Mouse (Mus musculus) ovary, adult 18-20 months (tissue): ENCODE measurements around the gene Maml2.
"Not testable (repeated sequence)": the region's sequence is repeated elsewhere in the genome, so short reads cannot be mapped to it uniquely, and the experiment has no call there.

Experiments
- DNase-seq: peaks from one replicate; pipeline ENCODE4 v3.0.0; 2022; ENCODE audit warnings: low spot score, mixed read lengths

The Maml2 gene

DNA sequence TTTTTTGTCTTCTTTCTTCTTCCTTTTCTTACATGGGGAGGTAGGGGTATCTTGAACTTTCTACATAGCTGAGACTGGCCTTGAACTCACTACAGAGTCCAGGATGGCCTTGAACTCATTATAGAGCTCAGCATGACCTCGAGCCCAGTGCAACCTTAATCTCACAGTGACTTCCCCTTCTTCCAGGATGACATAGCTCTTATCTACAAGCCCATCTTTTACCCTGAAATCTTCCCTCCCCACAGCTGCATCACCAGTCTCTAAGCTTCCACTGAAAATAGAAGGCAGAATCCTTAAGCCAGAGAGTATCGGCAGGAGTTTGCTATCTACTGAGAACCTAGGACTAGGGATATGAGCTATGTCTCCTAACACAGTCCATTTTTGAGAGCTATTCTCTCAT is 375.5 kb downstream of the Maml2 start:
- no peak for DNase-seq

DNA sequence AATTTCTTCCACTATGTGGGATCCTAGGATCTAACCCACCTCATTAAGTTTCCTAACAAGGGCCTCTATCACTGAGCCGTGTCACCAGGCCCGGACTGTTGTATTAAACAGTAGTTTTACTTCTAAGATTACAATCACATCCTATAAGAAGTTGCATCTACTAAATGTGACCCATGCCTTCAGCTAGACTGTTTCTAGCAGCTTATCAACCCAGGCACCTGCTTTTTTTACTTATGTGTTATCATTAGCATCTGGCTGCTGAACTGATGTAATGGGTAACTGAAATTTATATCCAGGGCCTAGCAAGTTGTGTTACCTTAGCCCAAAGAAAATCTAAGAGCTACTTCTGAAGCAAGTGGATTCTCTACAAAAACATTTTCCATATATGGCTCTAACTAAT is 380.3 kb downstream of the Maml2 start:
- DNase-seq = no peak

DNA sequence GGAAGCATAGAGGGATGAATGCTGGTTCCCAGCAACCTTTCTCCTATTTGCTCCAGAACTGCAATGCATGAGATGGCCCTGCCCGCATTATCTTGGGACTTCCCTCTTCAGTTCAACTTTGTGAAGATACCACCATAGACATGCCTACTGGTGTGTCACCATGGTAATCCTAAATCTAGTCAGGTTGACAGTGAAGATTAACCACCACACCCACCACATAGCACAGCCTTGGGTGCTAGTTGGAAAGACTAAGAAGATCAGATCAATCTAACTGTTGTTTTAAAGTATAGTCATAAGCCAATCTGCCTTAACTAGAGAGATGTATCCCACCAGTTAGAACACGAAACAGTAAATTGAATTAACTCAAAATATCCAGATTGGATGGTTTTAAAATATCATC is 381.9 kb downstream of the Maml2 start:
- no peak for DNase-seq

DNA sequence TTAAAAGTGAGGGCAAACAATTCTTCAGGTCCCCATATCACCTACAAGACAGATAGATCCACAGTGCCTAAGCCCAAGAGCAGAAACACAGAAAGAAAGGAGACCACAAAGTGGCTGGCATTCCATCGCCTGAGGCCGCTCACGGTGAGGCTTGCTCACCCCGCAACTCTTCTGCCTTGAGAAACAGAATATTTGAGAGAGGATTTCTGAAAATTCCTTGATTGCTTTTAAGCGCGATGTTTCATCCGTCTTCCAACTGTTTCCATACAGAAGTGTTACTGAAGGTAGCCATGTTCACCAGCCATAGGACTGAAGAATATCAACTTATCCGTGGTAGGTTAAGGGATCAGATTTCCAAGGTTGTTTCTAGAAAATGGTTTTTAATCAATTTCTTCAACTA is 383.4 kb downstream of the Maml2 start:
- no peak for DNase-seq

DNA sequence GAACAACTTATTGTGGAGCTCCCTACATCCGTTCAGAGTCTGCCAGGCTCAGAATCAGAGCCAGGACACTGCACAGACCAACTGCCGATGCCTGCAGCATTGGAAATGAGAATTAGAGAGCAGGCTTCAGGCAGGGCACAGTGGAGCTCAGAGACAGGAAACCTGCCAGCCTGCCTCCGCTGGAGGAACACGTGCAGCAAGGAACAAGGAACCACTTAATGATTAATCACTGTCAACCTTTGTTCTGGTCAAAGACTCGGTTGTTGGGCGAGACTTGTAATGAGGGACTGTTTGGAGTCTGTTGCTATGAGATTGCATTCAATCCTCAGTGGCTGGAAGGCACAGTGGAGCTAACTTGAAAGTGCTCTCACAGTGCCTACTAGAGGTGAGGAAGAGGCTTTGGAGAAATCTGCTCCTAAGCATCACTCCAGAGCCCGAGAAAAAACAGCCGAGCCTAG is 383.9 kb downstream of the Maml2 start:
- DNase-seq = peak; percentile 16

DNA sequence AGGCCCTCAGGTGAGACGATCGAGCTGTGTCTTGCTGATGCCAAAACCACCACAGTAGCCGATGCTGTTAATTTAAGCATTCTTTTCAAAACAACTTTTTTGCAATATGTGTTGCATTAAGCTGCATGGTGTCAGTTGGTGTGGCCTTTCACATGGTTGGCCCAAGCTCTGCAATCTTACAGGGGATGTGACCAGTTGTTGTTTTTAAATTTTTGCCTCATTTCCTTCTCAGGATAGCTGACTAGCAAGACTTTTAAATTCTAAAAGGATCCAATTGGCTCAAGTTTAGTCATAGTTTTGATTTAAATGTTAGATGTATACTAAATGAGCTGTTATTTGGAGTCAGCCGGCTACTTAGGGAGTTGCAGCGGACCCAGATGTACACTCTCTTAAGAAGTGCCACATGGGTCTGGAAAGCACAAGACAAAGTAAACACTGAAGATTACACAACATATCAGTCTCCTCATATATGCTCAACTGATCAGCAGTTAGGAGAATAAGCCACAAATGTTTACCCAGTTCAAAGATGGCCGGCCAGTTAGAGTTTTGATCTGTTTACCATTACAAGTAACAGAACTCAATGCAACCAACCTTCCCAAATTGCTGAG is 386.7 kb downstream of the Maml2 start:
- no peak for DNase-seq

DNA sequence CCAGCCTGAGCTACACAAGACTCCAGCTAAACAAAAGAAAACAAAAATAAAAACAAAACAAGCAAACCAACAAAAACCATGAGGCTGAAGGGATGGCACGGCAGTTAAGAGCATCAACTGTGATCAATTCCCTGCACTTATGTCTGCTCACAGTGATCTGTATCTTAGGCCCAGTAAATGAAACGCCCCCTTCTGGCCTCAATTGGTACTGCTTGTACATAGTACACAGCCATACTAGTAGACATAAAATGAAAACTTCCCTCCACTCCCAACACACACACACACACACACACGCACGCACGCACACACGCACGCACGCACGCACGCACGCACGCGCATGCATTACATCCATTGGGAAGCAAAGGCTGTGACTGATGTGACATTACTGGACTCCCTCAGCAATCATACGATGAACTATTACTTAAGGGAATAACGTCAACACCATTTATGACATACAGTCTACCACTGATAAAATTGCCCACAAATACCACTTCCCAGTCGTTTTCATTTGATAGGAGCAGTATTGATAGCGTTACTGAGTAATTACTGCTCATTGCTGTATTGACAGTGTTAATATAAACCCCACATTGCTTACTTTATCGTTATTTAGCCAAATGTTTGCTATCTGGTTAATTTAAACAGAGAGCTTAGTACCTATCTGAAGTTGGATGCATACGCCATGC is 389.4 kb downstream of the Maml2 start:
- DNase-seq = no peak

DNA sequence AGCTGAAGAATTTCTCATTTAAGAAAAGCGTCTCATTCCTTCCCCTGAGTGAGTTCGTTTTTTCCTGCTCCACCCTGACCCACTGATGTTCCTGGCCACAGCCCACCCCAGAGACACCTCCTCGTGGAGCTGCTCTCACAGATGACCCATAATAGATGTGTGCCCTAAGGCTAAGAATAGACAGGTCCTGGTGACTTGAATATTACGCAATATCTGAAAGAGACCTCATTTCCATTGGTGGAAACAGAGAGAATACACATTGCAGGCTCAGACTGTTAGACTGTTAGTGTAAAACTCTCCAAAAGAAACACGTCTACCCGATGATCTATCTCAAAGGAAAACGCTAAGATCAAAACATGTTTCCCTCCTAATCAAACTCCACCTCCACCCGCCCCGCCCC is 391.2 kb downstream of the Maml2 start:
- DNase-seq = no peak

DNA sequence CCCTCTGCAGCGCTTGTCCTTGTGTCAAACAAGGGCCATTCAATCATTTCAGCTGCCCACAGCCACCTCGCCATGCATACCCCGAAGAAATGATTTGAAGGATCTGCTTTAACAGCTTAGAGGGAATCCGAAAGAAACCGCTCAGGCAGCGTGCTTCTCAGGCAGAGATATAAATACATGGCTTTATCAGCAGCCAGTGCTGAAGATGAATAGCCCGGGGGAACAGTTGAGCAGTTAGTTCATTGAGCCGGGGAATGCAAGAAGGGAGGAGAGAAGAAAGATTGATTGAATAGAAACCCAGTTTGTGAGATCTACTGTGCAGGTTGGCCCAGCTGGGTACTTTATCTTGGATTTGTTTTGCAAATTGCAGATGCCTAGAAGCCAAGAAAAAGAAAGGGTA is 392.6 kb downstream of the Maml2 start:
- no peak for DNase-seq

DNA sequence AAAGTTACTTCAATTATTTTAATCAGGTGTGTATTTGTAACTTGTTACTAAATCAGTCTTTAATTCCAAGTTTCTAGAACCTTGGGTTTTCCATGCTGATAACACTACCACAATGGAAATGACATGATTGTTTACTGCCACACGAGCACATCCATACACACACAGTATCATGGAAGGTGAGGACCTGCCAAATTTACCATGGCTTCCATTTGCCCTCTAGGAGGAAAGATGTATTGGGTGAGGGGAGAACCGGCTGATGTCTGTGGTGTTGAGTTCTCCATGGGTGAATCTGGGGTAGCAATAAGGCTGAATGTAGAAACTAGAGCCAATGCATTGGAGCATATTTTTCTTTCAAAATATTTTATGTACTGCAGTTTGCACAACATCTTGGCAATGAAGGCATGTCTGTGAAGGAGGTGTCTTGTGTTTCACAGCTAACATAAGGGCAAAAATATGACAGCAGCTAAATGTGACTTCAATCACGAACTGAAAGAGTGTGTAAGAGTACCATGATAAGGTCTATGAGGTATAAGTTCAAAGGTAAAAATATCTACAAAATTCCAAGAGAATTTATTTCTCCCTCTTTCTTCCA is 396.0 kb downstream of the Maml2 start:
- no peak for DNase-seq

DNA sequence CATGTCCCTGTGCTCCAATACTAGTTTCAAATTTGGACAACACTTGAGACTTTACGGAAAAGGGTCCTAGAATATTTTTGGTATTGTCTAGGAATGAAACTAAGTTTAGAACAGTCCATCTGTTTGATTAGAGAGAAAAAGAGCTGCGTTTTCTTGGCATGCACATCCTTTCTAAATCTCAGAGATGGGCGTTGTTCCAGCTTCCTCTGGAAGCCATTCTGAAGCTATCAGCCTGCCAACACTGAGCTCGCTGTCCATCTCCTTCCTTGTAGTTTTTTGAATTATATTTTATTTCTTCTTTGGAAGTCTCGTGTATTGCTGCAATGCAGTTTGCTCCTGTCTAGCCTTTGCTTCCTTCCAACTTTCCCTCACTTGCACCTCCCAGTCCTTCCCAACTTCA is 396.5 kb downstream of the Maml2 start:
- DNase-seq = no peak

DNA sequence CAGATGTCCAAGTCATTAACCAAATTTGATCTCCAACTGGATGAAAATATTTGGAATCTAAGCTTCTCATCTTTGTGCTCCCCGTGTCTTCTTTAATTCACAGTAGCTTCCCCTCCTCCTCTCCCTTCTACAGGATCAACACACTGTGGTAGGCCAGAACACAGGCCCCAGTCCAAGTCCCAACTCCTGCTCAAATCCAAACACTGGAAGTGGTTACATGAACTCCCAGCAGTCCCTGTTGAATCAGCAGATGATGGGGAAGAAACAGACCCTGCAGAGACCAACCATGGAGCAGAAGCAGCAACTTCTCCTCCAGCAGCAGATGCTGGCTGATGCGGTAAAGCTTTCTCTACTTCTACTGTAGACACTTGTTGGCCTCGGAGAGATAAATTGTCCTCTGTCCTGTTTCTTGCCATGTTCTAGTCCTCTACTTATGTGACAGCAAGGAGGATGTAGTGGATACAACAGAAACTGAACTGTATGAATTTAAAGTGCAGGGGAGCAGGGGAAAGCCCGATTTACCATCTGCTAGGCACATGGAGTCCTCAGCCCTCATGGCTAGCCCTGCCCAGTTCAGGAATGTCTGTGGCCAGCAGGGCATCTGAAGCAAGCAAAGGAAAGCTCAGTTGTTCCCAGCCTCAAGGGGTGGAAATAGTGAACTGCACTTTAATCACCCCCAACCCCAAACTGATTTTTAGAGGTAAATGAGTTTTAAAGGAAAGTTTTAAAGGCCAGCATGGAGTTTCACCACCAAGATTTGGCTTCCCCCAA is 399.5 kb downstream of the Maml2 start:
- no peak for DNase-seq

DNA sequence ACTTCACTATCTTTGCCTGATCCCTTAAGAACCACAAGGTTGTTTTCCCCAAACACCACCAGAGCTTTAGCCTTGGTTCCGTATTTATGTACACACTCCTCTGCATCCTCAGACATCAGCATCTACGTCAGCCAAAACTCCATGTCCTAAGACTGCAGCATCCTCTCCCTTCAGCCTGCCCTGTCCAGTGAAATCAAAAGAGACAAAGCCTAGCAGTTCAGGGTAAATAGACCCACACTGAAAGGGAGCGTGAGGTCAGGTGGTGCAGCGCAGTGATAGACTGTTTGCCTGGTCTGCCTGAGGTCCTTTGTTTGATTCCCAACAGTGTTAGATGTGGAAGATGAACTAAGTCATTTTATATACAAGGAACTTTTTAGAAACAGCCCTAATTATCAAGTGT is 400.1 kb downstream of the Maml2 start:
- DNase-seq = no peak

DNA sequence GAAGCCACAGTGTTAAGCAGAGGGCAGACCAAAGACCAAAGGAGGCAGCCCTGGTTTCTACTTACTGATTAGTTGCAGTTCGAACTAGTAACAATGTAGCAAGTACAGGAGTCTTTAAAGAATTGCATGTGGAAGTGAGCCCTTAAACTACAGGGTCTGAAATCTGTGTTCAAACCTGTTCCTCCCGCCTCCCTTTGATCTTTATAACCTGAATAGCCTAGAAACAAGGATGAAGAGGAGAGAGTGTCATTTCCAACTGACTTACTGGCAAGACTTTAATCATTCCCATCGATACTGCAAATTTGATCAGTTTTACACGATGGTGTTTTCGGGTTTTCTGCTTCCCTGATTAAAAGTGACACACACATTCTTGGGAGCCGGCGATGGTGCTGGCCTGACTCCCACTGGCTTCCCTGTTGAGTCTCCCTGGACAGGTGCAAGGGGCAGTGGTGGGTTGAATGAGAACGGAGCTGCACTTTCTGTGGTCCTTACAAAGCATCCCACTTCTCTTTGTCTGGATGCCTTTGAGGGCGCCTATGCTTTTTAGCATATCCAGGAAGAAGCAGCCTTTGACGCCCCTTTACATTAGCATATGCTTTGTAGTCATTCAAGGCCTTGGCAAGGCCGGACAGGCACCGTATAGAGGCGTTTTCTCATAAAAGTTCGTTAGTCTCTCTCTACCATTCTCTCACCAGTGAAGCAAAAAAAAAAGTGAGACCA is 401.5 kb downstream of the Maml2 start:
- no peak for DNase-seq

DNA sequence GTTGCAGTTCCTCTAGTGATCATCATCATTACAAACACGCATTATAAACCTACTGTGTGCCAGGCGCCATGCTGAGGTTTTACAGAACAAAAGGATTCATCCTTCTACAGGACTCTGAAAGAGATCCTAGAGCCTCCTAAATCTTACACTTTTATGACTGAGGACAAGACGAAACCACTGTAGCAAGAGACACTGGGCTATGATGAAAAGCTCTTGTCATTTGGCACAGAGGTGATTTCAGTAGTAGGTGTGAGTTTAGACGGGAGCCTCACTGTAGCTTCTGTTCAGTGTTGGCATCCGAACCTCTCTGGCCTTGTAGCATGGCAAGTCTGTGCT is 402.0 kb downstream of the Maml2 start:
- DNase-seq = no peak

DNA sequence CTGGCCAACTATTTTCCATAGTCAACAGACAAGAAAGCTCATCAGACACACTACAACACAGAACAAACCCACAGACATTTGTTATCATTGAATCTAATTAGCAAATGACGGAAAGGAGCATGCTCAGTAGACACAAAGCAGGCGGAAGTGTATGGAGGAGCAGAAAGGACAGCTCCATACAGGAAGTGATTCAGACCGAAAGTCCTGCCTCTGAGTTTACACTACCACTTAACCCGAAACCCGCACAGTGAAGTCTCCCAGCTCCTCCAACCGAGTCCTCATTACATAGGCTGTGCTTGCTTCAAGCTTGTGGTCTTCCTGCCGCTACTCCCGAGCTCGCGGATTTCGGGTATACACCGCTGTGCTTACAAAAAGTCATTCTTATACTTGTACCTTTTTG is 404.0 kb downstream of the Maml2 start:
- DNase-seq = no peak

DNA sequence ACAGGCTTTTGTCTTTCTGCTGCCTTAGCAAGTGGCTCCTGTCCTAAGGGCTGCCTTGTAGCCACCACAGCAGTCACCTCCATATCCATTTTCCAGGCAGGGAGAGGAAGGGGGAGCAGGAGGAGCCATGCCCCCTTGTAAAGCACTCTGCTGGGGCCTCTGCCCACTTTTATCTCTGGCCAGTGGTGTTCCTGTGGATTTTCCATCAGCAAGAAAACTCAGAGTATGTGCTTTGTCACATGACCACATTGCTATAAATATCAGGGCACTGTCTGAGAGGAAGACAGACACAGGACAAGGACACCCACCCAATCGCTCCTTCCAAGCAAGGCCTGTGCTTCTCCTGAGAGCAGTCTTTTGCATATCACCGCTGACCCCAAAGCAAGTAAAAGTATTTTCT is 405.3 kb downstream of the Maml2 start:
- no peak for DNase-seq

DNA sequence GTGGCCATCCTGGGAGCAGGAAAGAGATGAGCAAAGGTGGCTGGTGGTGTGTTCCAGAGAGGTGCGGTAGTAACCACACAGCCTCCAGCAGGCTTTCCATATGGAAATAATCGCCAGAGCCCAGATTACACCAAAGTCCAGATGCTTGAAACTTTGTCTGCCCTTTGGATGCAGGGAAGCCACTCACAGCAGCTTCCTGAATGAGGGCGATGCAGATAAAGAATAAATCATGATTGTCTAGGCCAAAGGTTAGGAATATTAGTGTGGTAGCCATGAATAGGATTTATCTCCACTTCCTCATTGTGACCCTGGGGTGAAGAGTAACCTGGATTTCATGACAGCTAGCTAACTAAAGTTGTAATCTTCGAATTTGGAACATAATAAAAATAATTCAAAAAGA is 407.2 kb downstream of the Maml2 start:
- no peak for DNase-seq

DNA sequence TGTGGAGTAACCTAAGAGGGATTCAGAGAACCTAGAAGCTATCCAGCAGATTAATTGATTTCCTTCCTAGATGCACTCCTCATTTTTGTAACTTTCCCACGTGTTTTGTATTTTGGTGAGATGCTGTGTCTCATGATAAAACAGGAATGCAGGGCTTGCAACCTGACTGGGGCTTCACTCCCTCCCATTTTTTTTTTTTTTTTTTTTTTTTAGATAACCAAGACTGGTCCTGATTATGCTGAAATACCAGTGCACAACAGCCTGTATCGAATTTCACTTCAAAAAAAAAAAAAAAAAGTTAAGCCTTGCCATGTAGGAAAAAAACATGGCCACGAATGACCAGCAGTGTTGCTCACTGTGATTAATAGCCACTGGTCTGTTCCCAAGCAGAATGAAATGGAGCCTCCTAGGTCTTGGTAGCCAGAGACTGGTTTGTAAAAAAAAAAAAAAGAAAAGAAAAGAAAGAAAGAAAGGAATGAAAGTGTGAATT is 409.4 kb downstream of the Maml2 start:
- DNase-seq = no peak

DNA sequence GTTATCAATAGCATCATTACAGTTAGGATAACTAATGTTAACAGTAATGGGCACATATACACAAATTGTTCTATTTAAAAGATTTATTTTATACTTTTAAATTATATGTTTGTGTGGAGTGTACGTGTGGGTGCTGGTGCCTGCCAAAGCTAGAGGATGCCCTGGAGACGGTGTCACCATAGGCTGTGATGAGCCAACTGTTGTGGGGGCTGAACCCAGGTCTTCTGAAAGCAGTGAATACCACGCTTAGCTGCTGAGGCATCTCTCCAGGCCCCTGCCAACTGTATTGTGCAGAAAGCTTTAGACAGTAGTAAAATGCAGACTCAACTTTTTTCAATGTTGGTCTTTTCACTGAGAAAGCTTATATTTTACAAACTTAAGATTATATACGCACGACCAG is 411.7 kb downstream of the Maml2 start:
- no peak for DNase-seq

DNA sequence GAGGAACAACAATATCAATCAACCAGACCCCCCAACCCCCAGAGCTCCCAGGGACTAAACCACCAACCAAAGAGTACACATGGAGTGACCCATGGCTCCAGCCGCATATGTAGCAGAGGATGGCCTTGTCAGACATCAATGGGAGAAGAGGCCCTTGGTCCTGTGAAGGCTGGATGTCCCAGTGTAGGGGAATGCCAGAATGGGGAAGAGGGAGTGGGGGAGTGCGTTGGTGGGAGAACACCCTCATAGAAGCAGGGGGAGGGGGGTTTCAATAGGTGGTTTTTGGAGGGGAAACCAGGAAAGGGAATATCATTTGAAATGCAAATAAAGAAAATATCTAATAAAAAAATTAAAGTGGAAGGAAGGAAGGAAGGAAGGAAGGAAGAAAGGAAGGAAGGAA is 418.1 kb downstream of the Maml2 start:
- DNase-seq = not testable (repeated sequence)
